In the genomic region with DNA sequence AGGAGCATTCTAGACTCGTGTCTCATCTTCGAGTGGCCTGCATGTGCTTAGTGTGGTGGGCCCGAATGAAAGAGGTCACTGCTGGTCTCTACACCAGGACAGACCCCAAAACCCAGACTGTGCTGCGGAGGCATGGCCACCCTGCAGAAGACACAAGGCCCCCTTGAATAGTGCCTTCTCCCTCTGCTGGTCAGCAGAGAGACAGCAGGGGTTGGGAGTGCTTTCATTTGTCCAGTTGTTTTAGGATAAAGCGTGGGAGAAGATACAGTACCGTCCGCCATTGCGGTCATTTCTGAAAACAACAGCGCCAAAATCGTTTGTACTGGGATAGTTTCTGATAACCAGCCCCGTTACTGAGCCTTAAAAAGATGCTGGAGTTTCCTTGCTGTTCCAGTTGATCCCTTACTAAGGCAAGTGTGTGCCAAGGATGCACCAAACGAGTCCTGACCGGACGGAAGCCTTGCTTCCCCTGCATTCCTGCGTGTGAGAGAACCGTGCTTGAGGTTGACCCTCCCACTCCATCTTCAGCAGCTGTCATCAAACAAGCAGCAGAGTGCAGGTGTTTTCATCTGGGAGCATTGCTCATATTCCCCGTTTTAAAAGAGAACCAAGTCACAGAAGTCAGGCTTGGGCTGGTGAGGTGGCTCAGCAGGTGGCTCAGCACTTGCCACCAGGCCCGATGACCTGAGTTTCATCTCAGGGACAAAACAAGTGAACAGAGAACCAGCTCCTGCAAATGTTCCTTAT, we compare ENCODE assay signal across 11 mouse cellular contexts. TPM values are rescaled to one million over a fixed set of nuclear protein-coding genes. Genes with fewer than 3 reads are reported as not detected.
DNase-seq lines count a peak whose midpoint lies in the region; ATAC-seq and TF ChIP-seq lines count a peak whose summit lies in the region.
"Had no signal": no experiment of that assay in that cellular context is flagged by ENCODE, and none has a peak within 500 bp of the region (broad histone marks: within the 10 kb centered on the region; RNA-seq: fewer than 3 reads in every experiment).

No protein-coding gene starts in this region.

- DNase-seq in heart, postnatal 0 days (ENCODE audit: low spot score) = no peak
- DNase-seq in heart, postnatal 14 days = no peak
- peak; percentile 41 for DNase-seq in lung, postnatal 0 days (ENCODE audit: low spot score)
- no peak for DNase-seq in lung, adult 18-20 months
- peak; percentile 15 for DNase-seq in adipocyte (ENCODE audit: low spot score)
- DNase-seq in liver, postnatal 0 days = no peak
- DNase-seq in forebrain, embryonic 14.5 days (ENCODE audit: low spot score) = no peak

- 74% methylated on average over 18 of the region's 18 CpGs for WGBS in heart, postnatal 0 days
- WGBS in lung, postnatal 0 days = 71% methylated on average over 18 of the region's 18 CpGs
- 78% methylated on average over 18 of the region's 18 CpGs for WGBS in liver, postnatal 0 days (ENCODE audit: insufficient replicate concordance)
- WGBS in forebrain, embryonic 14.5 days = 87% methylated on average over 18 of the region's 18 CpGs

- no peak for TF ChIP-seq EP300 in heart, postnatal 0 days (IDR thresholded peaks at IDR 0.05; ENCODE audit: low read depth)
- no peak for TF ChIP-seq EP300 in lung, postnatal 0 days (IDR thresholded peaks at IDR 0.05)
- TF ChIP-seq EP300 in liver, postnatal 0 days (IDR thresholded peaks at IDR 0.05; ENCODE audit: low read depth) = no peak

- no peak overlapping the region for H3K4me3 ChIP-seq in heart, postnatal 0 days (ENCODE audit: low read depth, low read length)
- no peak overlapping the region for H3K4me3 ChIP-seq in lung, postnatal 0 days (ENCODE audit: low read depth, low read length)
- no peak overlapping the region for H3K4me3 ChIP-seq in liver, postnatal 0 days (ENCODE audit: low read depth, low read length)
- H3K4me3 ChIP-seq in forebrain, embryonic 14.5 days (ENCODE audit: low read depth, low read length) = no peak overlapping the region
- H3K4me3 ChIP-seq: embryonic facial prominence, embryonic 10.5 days; heart, embryonic 13.5 days; lung, embryonic 15.5 days had no signal

- intact Hi-C loops in heart, postnatal 14 days (cut with DNase I) = no loop called here

- no peaks in the 10 kb centered on the region for H3K27me3 ChIP-seq in heart, postnatal 0 days (ENCODE audit: control insufficient read depth, insufficient read depth, low read length)
- no peaks in the 10 kb centered on the region for H3K27me3 ChIP-seq in lung, postnatal 0 days (replicated peaks; ENCODE audit: insufficient read depth, low read length)
- no peaks in the 10 kb centered on the region for H3K27me3 ChIP-seq in liver, postnatal 0 days (ENCODE audit: insufficient read depth, low read length)
- H3K27me3 ChIP-seq in forebrain, embryonic 14.5 days (replicated peaks; ENCODE audit: control insufficient read depth, insufficient read depth, low read length) = no peaks in the 10 kb centered on the region
- H3K27me3 ChIP-seq: heart, embryonic 13.5 days; lung, embryonic 15.5 days had no signal

- H3K4me2 ChIP-seq in heart, postnatal 0 days (ENCODE audit: low read depth, low read length) = no peak overlapping the region
- no peak overlapping the region; the same call in 1 of the 2 replicates for H3K4me2 ChIP-seq in lung, postnatal 0 days (replicated peaks; ENCODE audit: low read depth, low read length)
- H3K4me2 ChIP-seq in liver, postnatal 0 days (ENCODE audit: low read depth, low read length) = no peak overlapping the region
- no peak overlapping the region for H3K4me2 ChIP-seq in forebrain, embryonic 14.5 days (ENCODE audit: low read length)
- H3K4me2 ChIP-seq: heart, embryonic 13.5 days; lung, embryonic 15.5 days had no signal

- peak; percentile 65 for TF ChIP-seq CTCF in heart, postnatal 0 days (IDR thresholded peaks at IDR 0.05; ENCODE audit: low read depth)
- peak; percentile 76 for TF ChIP-seq CTCF in lung, postnatal 0 days (IDR thresholded peaks at IDR 0.05)
- TF ChIP-seq CTCF in liver, postnatal 0 days (IDR thresholded peaks at IDR 0.05; ENCODE audit: low read depth) = peak; percentile 62

- no peaks in the 10 kb centered on the region for H3K9me3 ChIP-seq in heart, postnatal 0 days (replicated peaks; ENCODE audit: control insufficient read depth, low read length)
- H3K9me3 ChIP-seq in lung, postnatal 0 days (ENCODE audit: low read length) = no peaks in the 10 kb centered on the region
- H3K9me3 ChIP-seq in liver, postnatal 0 days (ENCODE audit: low read length) = no peaks in the 10 kb centered on the region
- H3K9me3 ChIP-seq in forebrain, embryonic 14.5 days (replicated peaks; ENCODE audit: control insufficient read depth, low read length) = no peaks in the 10 kb centered on the region
- H3K9me3 ChIP-seq: embryonic facial prominence, embryonic 10.5 days; heart, embryonic 13.5 days; lung, embryonic 15.5 days had no signal

- no peak for ATAC-seq in heart, postnatal 0 days (ENCODE audit: insufficient read depth, low read depth)
- ATAC-seq in lung, postnatal 0 days = peak; percentile 26
- ATAC-seq in liver, postnatal 0 days = peak; percentile 43; the same call in 1 of the 2 replicates
- no peak for ATAC-seq in erythroblast, adult 5-6 weeks (replicated peaks; ENCODE audit: low FRiP score, poor library complexity, severe bottlenecking)
- ATAC-seq in forebrain, embryonic 14.5 days = no peak

- H3K36me3 ChIP-seq in heart, postnatal 0 days (replicated peaks; ENCODE audit: control insufficient read depth, insufficient read depth, low read length) = no peaks in the 10 kb centered on the region
- no peaks in the 10 kb centered on the region for H3K36me3 ChIP-seq in lung, postnatal 0 days (ENCODE audit: insufficient read depth, low read length)
- peaks cover 8% of the 10 kb centered on the region; the same call in 1 of the 2 replicates for H3K36me3 ChIP-seq in liver, postnatal 0 days (replicated peaks; ENCODE audit: insufficient read depth, low read length)
- H3K36me3 ChIP-seq in forebrain, embryonic 14.5 days (ENCODE audit: control insufficient read depth, insufficient read depth, low read length) = no peaks in the 10 kb centered on the region
- H3K36me3 ChIP-seq: embryonic facial prominence, embryonic 10.5 days; heart, embryonic 13.5 days; lung, embryonic 15.5 days had no signal

- no peak overlapping the region for H3K27ac ChIP-seq in heart, postnatal 0 days (ENCODE audit: low read depth)
- H3K27ac ChIP-seq in lung, postnatal 0 days (ENCODE audit: low read length) = peak overlapping the region; percentile 70
- no peak overlapping the region for H3K27ac ChIP-seq in liver, postnatal 0 days (ENCODE audit: low read depth)
- no peak overlapping the region for H3K27ac ChIP-seq in forebrain, embryonic 14.5 days (ENCODE audit: low read depth, low read length)
- H3K27ac ChIP-seq: embryonic facial prominence, embryonic 10.5 days; heart, embryonic 13.5 days had no signal

- H3K9ac ChIP-seq in heart, postnatal 0 days (replicated peaks; ENCODE audit: low read depth, low read length) = no peak overlapping the region
- H3K9ac ChIP-seq in lung, postnatal 0 days (replicated peaks; ENCODE audit: low read depth) = no peak overlapping the region
- no peak overlapping the region for H3K9ac ChIP-seq in liver, postnatal 0 days (replicated peaks)
- no peak overlapping the region for H3K9ac ChIP-seq in forebrain, embryonic 14.5 days (ENCODE audit: low read length)
- H3K9ac ChIP-seq: heart, embryonic 13.5 days; lung, embryonic 15.5 days had no signal

- peaks cover 3% of the 10 kb centered on the region; the same call in 1 of the 2 replicates for H3K4me1 ChIP-seq in heart, postnatal 0 days (ENCODE audit: control insufficient read depth, insufficient read depth)
- no peaks in the 10 kb centered on the region for H3K4me1 ChIP-seq in lung, postnatal 0 days (ENCODE audit: insufficient read depth, low read depth, low read length)
- no peaks in the 10 kb centered on the region for H3K4me1 ChIP-seq in liver, postnatal 0 days (ENCODE audit: insufficient read depth)
- no peaks in the 10 kb centered on the region for H3K4me1 ChIP-seq in forebrain, embryonic 14.5 days (ENCODE audit: control insufficient read depth, insufficient read depth, low read length)

RNA-seq across cellular contexts. Expression of a gene that starts 34.8 kb away (rescaled TPM):
- total RNA-seq in heart, postnatal 0 days (2014; rRNA removed; ENCODE audit: low replicate concordance) = 36.8 and 162 TPM in 2 replicates
- 47.5 and 50.3 TPM in 2 replicates for polyA plus RNA-seq in heart, postnatal 0 days (2015; fragmentation: Nextera tagmentation; extraction: Ambion mirVana)
- total RNA-seq in heart, postnatal 14 days (2021) = 10 to 100 TPM; 22.7 to 22.9 TPM
- 127 and 148 TPM in 2 replicates for polyA plus RNA-seq in lung, postnatal 0 days (2015; fragmentation: Nextera tagmentation; extraction: Ambion mirVana)
- 75.9 and 77.8 TPM in 2 replicates for polyA plus RNA-seq in liver, postnatal 0 days (2015; fragmentation: Nextera tagmentation; extraction: Ambion mirVana)
- 24.0 and 34.2 TPM in 2 replicates for total RNA-seq in erythroblast, adult 5-6 weeks (2015; ENCODE audit: low replicate concordance)
- 11.8 and 15.6 TPM in 2 replicates for total RNA-seq in erythroblast, adult 5-6 weeks (2017; ENCODE audit: low replicate concordance)
- 21.1 and 22.7 TPM in 2 replicates for polyA plus RNA-seq in forebrain, embryonic 14.5 days (2014; fragmentation: Nextera tagmentation; extraction: Ambion mirVana)

Comparison
In these comparisons a context has a peak if more than half of its experiments do, and no peak if none do; other contexts are left out.
1. DNase-seq: peak in lung, postnatal 0 days (single experiment) and adipocyte (single experiment); none in heart, postnatal 0 days (single experiment), heart, postnatal 14 days (0 of 2), lung, adult 18-20 months (0 of 2), liver, postnatal 0 days (single experiment) and forebrain, embryonic 14.5 days (single experiment).
2. ATAC-seq: peak in lung, postnatal 0 days (single experiment) and liver, postnatal 0 days (single experiment); none in heart, postnatal 0 days (single experiment), erythroblast, adult 5-6 weeks (single experiment) and forebrain, embryonic 14.5 days (single experiment).
3. Peak in every context shown above with its lines, with median percentiles within 50 percentile points of each other: CTCF ChIP-seq.